Mouse (Mus musculus) MEL (cell line): ENCODE results near the gene Prkag2. TPM values are rescaled to one million over a fixed set of nuclear protein-coding genes. Genes with fewer than 3 reads are reported as not detected.

ENCODE experiments used
- DNase-seq: peaks from one replicate; pipeline ENCODE4 v3.0.0; 2011; ENCODE audit warnings: low read depth, low spot score
- H3K27ac ChIP-seq: 2 replicates; pipeline ENCODE4 v1.5.1; 2012; ENCODE audit warnings: low read depth, mild to moderate bottlenecking, control low read depth, low read length, moderate library complexity; ENCODE audit not compliant: control insufficient read depth
- H3K27me3 ChIP-seq, 2 experiments: fragments of 150-350 bp in 1 of 2; sonication (generic) in 1 of 2; 2 replicates each; pipeline ENCODE4 v1.6.1; 2012; ENCODE audit warnings: low read length in 2 of 2, mild to moderate bottlenecking in 2 of 2, improper control_type of control experiment in 1 of 2, moderate library complexity in 1 of 2; ENCODE audit not compliant: insufficient read depth in 2 of 2, control insufficient read depth in 1 of 2
- H3K36me3 ChIP-seq, 2 experiments: 2 replicates each; pipeline ENCODE4 v1.6.1; 2012 to 2014; ENCODE audit warnings: low read length in 2 of 2, improper control_type of control experiment in 1 of 2, inconsistent platforms in 1 of 2, mild to moderate bottlenecking in 1 of 2; ENCODE audit not compliant: insufficient read depth in 2 of 2, control insufficient read depth in 1 of 2
- H3K4me1 ChIP-seq, 2 experiments: fragments of 150-350 bp in 1 of 2; sonication (generic) in 1 of 2; 2 replicates each; pipeline ENCODE4 v1.6.1; 2012; ENCODE audit warnings: low read length in 2 of 2, improper control_type of control experiment in 1 of 2, mild to moderate bottlenecking in 1 of 2; ENCODE audit not compliant: insufficient read depth in 2 of 2, control insufficient read depth in 1 of 2
- H3K4me3 ChIP-seq, 2 experiments: fragments of 150-350 bp in 1 of 2; sonication (generic) in 1 of 2; 2 replicates each; pipeline ENCODE4 v1.5.1; 2012; ENCODE audit warnings: low read depth in 2 of 2, low read length in 2 of 2, mild to moderate bottlenecking in 2 of 2, moderate library complexity in 2 of 2, control low read depth in 1 of 2, improper control_type of control experiment in 1 of 2; ENCODE audit not compliant: control insufficient read depth in 1 of 2, insufficient read depth in 1 of 2
- H3K79me2 ChIP-seq: 2 replicates; pipeline ENCODE4 v1.6.1; 2012; ENCODE audit warnings: mild to moderate bottlenecking, low read length, moderate library complexity; ENCODE audit not compliant: control insufficient read depth, poor library complexity, insufficient read depth
- H3K9ac ChIP-seq: 2 replicates; pipeline ENCODE4 v1.6.1; 2012; ENCODE audit warnings: low read depth, mild to moderate bottlenecking, control low read depth, low read length, moderate library complexity; ENCODE audit not compliant: control insufficient read depth, poor library complexity, severe bottlenecking
- H3K9me3 ChIP-seq: fragments of 150-350 bp; sonication (generic); replicated peaks from 2 replicates; pipeline ENCODE4 v1.6.1; 2012; ENCODE audit warnings: mild to moderate bottlenecking, low read length, improper control_type of control experiment, moderate library complexity; ENCODE audit not compliant: insufficient read depth
- BHLHE40 ChIP-seq: IDR thresholded peaks from 2 replicates; pipeline ENCODE4 v1.6.1; 2012; ENCODE audit warnings: low read depth, mild to moderate bottlenecking, inconsistent platforms, low read length, improper control_type of control experiment, borderline replicate concordance
- CTCF ChIP-seq, 3 experiments: IDR thresholded peaks in 2 of 3; conservative IDR thresholded peaks in 1 of 3; 2 replicates each; pipeline ENCODE4 v1.5.1; 2011 to 2012; ENCODE audit warnings: low read length in 3 of 3, low read depth in 2 of 3, mild to moderate bottlenecking in 2 of 3, improper control_type of control experiment in 1 of 3, inconsistent platforms in 1 of 3, mixed read lengths in 1 of 3, moderate library complexity in 1 of 3; ENCODE audit not compliant: control insufficient read depth in 1 of 3, insufficient read depth in 1 of 3, poor library complexity in 1 of 3, severe bottlenecking in 1 of 3
- ELF1 ChIP-seq: IDR thresholded peaks from 2 replicates; pipeline ENCODE4 v1.6.1; 2014; ENCODE audit warnings: low read depth, mild to moderate bottlenecking, inconsistent platforms, low read length, improper control_type of control experiment, moderate library complexity
- GATA1 ChIP-seq: IDR thresholded peaks from 2 replicates; pipeline ENCODE4 v1.6.1; 2011; ENCODE audit warnings: low read depth, low read length, improper control_type of control experiment
- HCFC1 ChIP-seq: IDR thresholded peaks from 2 replicates; pipeline ENCODE4 v1.6.1; 2012; ENCODE audit warnings: low read depth, mild to moderate bottlenecking, inconsistent platforms, low read length, improper control_type of control experiment, moderate library complexity
- JUND ChIP-seq: IDR thresholded peaks from 2 replicates; pipeline ENCODE4 v1.6.1; 2011; ENCODE audit warnings: low read depth, mild to moderate bottlenecking, improper control_type of control experiment, low read length
- MAFK ChIP-seq: IDR thresholded peaks from 2 replicates; pipeline ENCODE4 v1.6.1; 2011; ENCODE audit warnings: low read depth, mild to moderate bottlenecking, low read length, improper control_type of control experiment, borderline replicate concordance
- MAX ChIP-seq: IDR thresholded peaks from 2 replicates; pipeline ENCODE4 v1.6.1; 2011; ENCODE audit warnings: low read length, improper control_type of control experiment
- MEF2A ChIP-seq: IDR thresholded peaks from 2 replicates; pipeline ENCODE4 v1.6.1; 2014; ENCODE audit warnings: low read depth, mild to moderate bottlenecking, inconsistent platforms, low read length, improper control_type of control experiment; ENCODE audit not compliant: poor library complexity, insufficient replicate concordance, severe bottlenecking; ENCODE audit errors: extremely low read depth
- NRF1 ChIP-seq: IDR thresholded peaks from 2 replicates; pipeline ENCODE4 v1.6.1; 2014; ENCODE audit warnings: low read depth, mild to moderate bottlenecking, inconsistent platforms, low read length, improper control_type of control experiment, moderate library complexity; ENCODE audit not compliant: poor library complexity, insufficient read depth, severe bottlenecking
- POLR2AphosphoS5 ChIP-seq: IDR thresholded peaks from 2 replicates; pipeline ENCODE4 v1.6.1; 2012; ENCODE audit warnings: low read depth, borderline replicate concordance, mild to moderate bottlenecking, inconsistent platforms, low read length, moderate library complexity, mixed read lengths
- RAD21 ChIP-seq: IDR thresholded peaks from 2 replicates; pipeline ENCODE4 v1.6.1; 2011; ENCODE audit warnings: mild to moderate bottlenecking, low read depth, low read length, improper control_type of control experiment
- SIN3A ChIP-seq: IDR thresholded peaks from 2 replicates; pipeline ENCODE4 v1.6.1; 2012; ENCODE audit warnings: low read length, improper control_type of control experiment, inconsistent platforms
- SMC3 ChIP-seq: IDR thresholded peaks from 2 replicates; pipeline ENCODE4 v1.6.1; 2011; ENCODE audit warnings: low read depth, low read length, improper control_type of control experiment
- TAL1 ChIP-seq: IDR thresholded peaks from 2 replicates; pipeline ENCODE4 v1.6.1; 2012; ENCODE audit warnings: mild to moderate bottlenecking, inconsistent platforms, low read length, moderate library complexity, mixed read lengths
- UBTF ChIP-seq: IDR thresholded peaks from 2 replicates; pipeline ENCODE4 v1.6.1; 2012; ENCODE audit warnings: low read depth, mild to moderate bottlenecking, inconsistent platforms, low read length, improper control_type of control experiment, moderate library complexity, borderline replicate concordance; ENCODE audit not compliant: insufficient read depth
- USF1 ChIP-seq: IDR thresholded peaks from 2 replicates; pipeline ENCODE4 v1.6.1; 2014; ENCODE audit warnings: low read depth, mild to moderate bottlenecking, inconsistent platforms, low read length, improper control_type of control experiment, moderate library complexity
- polyA plus RNA-seq, 2 experiments: library from polyadenylated mRNA; stranded (reverse) in 1 of 2; unstranded in 1 of 2; fragments of >175 nt in 1 of 2; fragments of >200 nt in 1 of 2; gene quantifications; 2 replicates each; pipeline versions ENCODE4 v1.2.1 to v1.2.4; 2012; ENCODE audit warnings: low replicate concordance in 2 of 2, low read depth in 1 of 2; ENCODE audit not compliant: insufficient read length in 2 of 2, insufficient read depth in 1 of 2, missing spikeins in 1 of 2
- total RNA-seq: library from RNA; depleted of rRNA; stranded (reverse); fragments of 300-350 nt; gene quantifications from 2 replicates; pipeline ENCODE4 v1.2.3, GENCODE M21; 2012

The Prkag2 gene
- total and polyA plus RNA-seq, 3 experiments = 8.0 to 27.9 TPM; not detected in 1

DNA sequence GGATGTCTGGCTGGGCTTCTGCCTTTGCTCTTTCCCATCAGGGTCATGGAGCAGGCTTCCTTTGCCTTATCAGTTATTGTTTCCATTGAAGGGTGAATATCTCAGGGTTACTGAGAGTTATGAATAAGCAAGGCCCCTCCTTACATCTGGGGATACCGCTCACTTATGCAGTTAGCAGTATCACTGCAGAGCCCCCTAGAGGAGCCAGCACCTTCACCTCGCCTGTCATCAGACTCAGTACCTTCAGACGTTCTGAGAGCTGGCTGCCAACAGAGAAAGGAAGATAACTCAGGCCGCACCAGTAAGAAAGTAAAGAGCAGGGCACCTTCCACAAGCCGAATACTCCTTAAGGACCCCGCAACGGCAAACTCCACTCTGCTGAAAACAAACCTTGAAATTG is 125.3 kb downstream of the Prkag2 start:
- Histone ChIP-seq H3K4me3 (no peak overlapping the region), H3K27me3 (no peaks in the 10 kb centered on the region), H3K9me3 (no peaks in the 10 kb centered on the region), H3K4me1 (peaks cover 9 to 30% of the 10 kb centered on the region in 2 experiments), H3K9ac (no peak overlapping the region), H3K27ac (no peak overlapping the region), H3K36me3 (peaks cover 0 to 15% of the 10 kb centered on the region in 2 experiments; a peak in 2 of 4 replicates), H3K79me2 (no peaks in the 10 kb centered on the region)
- TF ChIP-seq CTCF (IDR thresholded peaks at IDR 0.05 in 2 of 3, conservative IDR thresholded peaks at IDR 0.05 in 1 of 3; ENCODE audit: control insufficient read depth in 1 of 3, insufficient read depth in 1 of 3, low read depth in 2 of 3, low read length in 3 of 3, poor library complexity in 1 of 3, severe bottlenecking in 1 of 3) = peak in 2 of 3 experiments; percentile 23 to 28; a peak in 2 of 6 replicates
- TF ChIP-seq BHLHE40 = no peak
- no peak for TF ChIP-seq POLR2AphosphoS5
- 0 out of 2 replicates have a peak, but pooled peaks have one; percentile 10 for TF ChIP-seq SMC3
- TF ChIP-seq RAD21 = peak; percentile 13
- DNase-seq = no peak

DNA sequence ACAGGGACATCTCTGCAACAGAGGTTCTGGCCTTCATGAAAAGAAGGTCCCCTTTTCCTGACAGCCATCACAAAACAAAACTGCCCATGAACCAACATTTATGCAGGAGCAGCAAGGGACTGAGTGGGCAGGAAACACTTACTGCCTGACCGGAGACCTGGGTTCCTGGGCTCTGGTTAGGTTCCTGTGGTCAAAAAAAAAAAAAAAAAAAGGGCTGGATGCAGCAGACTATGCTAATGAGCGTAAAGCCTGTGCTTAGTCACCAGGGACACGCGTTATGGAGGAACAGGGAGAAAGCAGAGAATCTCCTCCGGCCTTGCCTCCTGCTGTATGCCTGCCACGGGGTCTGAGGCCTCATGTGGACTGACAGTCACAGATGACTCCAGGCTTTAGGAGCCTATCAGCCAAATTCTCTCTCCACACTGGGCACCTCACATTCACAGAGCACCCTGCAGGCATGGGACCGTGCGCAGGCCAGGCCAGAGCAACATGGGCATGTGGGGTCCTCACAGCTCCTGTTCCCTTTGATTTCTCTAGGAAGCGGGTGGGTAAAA is 126.7 kb downstream of the Prkag2 start:
- Histone ChIP-seq H3K27me3 (no peaks in the 10 kb centered on the region), H3K4me1 (peaks cover 4 to 30% of the 10 kb centered on the region in 2 experiments; a peak in 3 of 4 replicates), H3K27ac (no peak overlapping the region), H3K9me3 (no peaks in the 10 kb centered on the region), H3K36me3 (peaks cover 0 to 11% of the 10 kb centered on the region in 2 experiments; a peak in 2 of 4 replicates), H3K79me2 (no peaks in the 10 kb centered on the region), H3K9ac (no peak overlapping the region), H3K4me3 (no peak overlapping the region)
- TF ChIP-seq SMC3 (no peak), SIN3A (no peak), CTCF (IDR thresholded peaks at IDR 0.05 in 2 of 3, conservative IDR thresholded peaks at IDR 0.05 in 1 of 3; ENCODE audit: control insufficient read depth in 1 of 3, insufficient read depth in 1 of 3, low read depth in 2 of 3, low read length in 3 of 3, poor library complexity in 1 of 3, severe bottlenecking in 1 of 3) (no peak), GATA1 (no peak), JUND (no peak), MEF2A (no peak), ELF1 (no peak), TAL1 (no peak), UBTF (no peak), BHLHE40 (no peak), RAD21 (no peak), HCFC1 (no peak), MAX (no peak), NRF1 (no peak), USF1 (no peak), MAFK (no peak)
- DNase-seq = no peak
